Mouse (Mus musculus) gastrocnemius, postnatal 36 days (tissue): Measurements from ENCODE around the gene Pfkp. TPM values are rescaled to one million over a fixed set of nuclear protein-coding genes. Genes with fewer than 3 reads are reported as not detected.

Source experiments
- DNase-seq, 2 experiments: peaks; one replicate each; pipeline ENCODE4 v3.0.0; 2022
- intact Hi-C: fragments of 180-260 bp; cut with DNase I; formaldehyde crosslinking; loops from one replicate; pipeline ENCODE4 v1.15.1; 2025
- total RNA-seq, 2 experiments: library from RNA; stranded (reverse); gene quantifications; 2 replicates each; pipeline ENCODE4 v1.2.3; 2021

The Pfkp gene
- total RNA-seq, 2 experiments from 2014 or later: 3.5 to 5.4 TPM

DNA sequence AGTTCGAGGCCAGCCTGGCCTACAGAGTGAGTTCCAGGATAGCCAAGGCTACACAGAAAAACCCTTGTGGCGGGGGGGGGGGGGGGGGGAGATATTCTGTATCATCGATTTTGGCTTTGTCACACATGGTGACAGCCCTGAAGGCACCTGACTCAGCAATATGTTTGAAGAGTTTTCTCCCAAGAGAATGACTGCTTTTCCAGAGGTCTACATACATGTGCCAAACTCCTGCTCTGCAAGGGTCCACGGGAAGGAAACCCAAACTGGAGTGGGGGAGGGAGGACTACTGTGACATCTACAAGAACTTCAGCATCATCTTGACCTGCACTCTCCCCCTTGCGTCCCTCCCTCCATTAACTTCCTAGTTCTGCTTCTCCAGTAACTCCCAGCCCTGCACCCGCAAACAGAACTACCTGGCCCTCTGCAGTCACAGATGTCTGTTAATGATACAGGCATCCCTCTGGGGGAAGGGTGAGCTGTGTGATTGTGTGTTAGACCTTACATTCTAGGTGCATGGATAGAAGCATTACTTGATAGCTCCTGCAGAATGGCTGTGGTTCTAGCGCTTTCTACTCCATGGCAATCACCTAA lies 10.9 kb downstream of the Pfkp start:
- intact Hi-C loops: no loop called here

DNA sequence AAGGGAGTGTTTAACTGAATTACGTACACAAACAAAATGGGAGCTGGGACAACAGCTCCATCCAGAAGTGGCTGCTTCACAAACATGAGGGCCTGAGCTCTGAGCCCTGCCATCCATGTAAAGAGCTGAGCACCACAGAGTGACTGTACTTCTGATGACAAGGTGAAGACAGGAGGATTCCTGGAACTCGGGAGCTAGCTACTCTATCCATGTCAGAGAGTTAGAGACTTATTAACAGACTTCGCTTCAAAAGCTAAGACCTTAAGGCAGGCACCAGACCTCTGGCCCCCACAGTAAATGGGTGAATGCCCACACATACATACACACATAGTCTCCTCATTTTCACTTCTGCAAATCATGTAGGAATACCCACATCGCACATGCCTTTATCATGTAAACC lies 11.6 kb downstream of the Pfkp start:
- no peak for DNase-seq
- intact Hi-C loops: no loop called here

More for the DNA sequence above, 10.9 kb downstream of the Pfkp start:
- DNase-seq: no peak

DNA sequence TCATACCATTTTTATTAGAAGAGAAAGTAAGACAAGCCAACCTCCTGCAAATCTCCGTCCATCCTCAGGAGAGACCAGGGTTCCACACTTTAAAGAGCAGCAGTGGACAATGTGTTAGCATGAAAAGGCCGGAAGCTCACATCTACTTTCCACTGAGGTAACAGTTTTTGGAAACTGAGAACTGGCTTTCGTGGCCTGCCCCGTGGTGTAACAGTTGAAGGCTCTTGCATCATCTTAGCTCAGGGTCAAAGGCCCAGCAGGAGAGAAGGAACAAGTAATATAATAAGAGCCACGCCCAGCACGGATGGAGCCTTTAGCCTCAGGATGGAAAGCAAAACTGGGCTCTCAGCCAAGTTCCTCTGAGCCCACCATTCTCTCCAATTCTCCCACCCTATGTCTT lies 12.1 kb downstream of the Pfkp start:
- intact Hi-C loops: no loop called here
- no peak for DNase-seq

DNA sequence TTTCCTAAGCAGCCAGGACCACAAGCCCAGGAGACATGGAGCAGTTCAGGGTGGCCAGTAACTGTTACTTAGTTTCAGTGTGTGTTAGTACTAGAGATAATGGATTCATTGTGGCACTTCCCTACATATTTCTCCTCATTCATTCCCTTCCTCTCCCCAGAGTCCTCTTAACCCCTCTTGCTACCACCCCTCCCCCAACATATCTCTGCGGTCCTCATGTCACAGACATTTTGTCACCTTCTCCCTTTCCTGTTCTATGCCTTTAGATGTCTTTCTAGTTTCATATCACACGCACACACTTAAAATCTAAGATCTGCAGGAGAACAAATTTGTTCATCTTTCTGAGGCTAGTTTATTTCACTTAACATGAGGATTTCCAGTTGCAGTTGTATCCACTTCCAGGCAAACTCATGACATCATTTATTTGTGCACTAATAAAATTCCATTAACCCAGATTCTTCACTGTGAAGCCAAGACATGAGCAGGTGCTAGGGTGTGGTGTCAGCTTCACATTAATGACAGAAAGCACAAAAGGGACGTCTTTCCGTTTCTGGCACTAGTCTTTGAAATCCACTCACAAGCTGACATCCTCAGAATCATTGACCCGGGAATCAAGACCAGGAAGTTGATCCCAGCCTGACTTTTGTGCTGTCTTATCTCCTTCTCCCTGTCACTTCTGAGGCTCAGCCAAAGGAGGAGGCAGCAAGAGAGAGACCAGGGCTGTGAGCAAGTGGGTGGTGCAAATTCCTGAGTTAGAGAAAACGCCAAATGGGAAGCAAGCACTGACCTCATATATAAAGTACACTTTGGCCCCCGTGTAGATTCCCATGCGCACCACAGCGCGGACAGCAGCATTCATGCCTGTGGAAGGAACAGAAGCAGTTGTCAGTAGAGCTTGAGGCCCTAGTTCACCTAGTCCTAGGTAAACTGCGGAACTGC lies 13.2 kb downstream of the Pfkp start:
- intact Hi-C loops: no loop called here
- DNase-seq: no peak

DNA sequence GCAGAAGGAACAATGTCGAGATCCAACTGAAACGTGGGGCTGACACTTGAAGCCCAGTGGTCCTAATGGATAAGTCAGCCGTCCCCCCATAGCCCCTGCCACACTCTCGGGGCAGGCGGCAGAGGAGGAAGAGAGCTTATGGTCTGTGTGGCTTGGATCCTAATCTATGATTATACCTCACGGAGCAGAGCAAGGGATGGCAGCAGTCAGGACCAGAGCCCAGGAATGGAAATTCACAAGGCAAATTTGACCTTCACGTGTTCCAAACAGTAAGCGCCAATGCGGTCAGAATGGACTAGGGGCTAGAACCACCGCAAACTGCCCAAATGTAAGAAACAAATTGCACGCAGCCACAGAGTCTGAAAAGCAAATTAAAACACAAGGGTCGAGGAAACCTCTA lies 14.5 kb downstream of the Pfkp start:
- no peak for DNase-seq
- intact Hi-C loops: no loop called here

DNA sequence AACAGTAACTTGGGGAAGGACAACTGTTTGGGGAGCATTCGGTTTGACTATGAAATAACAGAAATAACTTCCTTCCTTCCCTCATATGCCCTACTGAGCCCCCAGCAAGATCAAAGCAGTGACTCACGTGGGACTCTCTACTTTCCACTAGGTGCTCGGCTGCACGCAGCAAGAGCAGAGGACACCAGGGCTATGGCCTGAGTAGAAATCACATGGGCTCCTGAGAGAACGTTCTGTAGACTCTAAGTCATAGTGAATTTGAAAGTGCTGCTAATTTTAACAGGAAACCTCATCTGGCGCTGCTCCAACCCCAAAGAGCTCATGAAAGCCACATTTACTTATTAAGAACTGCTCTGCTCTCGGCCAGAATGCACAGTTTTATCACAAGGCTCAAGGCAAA lies 15.1 kb downstream of the Pfkp start:
- intact Hi-C loops: no loop called here

DNA sequence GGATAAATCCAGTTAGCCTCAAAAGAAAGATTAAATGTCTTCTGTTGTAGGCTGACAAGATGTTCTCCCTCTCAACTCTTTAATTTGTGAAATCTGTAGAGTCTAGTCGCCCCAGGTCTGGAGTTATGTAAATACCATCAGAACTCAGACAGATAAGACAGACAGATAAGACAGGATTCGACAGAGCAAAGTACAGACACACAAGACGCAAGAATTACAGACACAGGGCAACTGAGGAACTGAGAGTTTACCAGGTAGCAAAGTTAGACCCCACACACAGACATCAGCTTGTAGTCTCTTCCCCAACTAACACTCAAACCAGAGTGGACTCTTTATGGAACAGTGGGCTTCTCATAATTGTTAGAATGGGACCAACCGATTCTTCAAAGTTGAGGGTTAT lies 15.6 kb downstream of the Pfkp start:
- intact Hi-C loops: no loop called here
- DNase-seq: no peak

More for the DNA sequence above, 15.1 kb downstream of the Pfkp start:
- DNase-seq: no peak

DNA sequence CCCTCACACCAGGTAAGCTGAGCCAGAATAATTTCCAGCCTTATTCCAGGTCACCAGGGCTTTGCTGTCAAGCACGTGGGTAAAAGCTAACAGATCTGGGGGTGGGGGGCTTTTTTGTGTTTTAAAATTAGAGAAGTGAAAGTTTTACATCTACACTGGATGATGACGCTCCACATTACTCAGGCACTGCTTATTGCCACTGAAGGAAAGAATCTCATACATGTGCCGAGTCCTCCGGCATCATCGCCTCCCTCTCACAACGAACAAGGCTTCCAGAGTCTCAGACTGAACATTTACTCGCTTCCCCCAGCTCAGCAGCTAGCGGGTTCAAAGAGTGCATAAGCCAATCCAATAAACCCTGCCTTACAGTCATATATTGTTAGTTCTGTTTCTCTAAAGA lies 16.1 kb downstream of the Pfkp start:
- intact Hi-C loops: no loop called here
- DNase-seq: no peak

DNA sequence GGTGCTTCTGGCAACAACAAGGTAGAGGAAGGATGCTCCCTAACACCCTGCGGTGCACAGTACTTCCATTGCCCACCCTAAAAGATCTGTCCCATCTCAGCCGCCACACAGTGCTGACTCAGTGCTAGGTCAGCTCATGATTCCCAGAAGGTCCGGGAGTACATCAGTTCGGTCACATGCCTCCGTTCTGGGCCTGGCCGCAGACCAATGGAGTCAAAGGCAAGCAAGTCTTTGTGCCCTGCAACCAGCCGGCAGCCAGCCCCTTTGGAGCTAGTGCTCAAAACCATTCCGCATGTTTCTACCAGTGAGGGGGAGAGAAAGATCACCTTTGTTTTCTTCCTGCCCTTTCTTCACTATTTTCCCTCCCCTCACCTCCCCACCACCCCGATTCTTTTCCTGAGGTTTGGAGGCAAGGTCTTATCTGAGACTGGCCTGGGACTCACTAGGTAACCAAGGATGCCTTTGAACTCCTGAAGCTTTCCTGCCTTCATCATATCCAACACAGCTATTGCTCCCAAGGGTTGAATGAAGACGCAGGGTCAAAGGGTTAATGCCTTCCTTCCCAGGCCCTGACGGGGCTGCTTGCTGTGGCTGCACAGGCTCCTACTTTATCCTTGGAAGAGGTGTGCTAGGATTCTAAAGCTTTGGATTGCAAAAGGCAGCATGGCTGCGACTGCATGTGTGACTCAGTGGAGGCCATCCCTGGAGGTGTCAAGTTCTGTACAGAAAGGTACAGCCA lies 16.6 kb downstream of the Pfkp start:
- DNase-seq: no peak

DNA sequence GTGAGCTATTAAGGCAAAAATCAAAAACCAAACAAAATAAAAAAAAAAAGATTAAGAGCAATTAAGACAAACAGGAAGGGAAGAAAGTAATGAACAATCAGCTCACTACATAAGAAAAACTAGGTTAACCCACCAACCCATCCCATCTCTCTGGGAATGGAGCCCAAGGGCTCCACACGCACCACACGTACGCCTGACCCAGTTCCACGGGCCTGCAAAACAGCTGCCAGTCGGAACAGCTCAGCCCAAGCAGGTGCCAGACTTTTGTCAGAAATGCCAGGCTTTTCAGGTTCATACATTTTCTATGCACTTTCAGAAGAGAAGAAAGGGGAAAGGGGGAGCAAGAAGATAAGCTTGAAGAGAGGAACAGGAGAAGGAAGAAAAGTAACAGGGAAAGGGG lies 17.9 kb downstream of the Pfkp start:
- intact Hi-C loops: no loop called here
- DNase-seq: no peak

More for the DNA sequence above, 16.6 kb downstream of the Pfkp start:
- intact Hi-C loops: no loop called here

DNA sequence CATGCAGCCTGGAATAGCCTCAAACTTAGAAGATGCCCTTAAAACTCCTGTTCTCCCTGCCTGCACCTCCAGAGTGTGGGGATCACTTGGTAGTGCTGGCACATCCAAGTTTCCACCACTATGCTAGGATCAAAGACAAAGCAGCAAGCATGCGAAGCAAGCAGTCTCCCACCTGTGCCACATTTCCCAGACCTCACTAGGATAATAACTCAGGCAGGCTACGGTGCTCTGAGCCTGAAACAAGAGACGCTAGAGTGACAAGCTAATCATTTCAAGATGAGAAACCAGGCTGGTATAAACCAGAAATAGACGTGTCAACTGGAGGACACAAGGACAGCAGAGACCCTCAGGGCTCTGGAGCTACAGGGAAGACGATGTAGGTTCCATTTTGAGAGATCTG lies 18.6 kb downstream of the Pfkp start:
- intact Hi-C loops: no loop called here
- DNase-seq: no peak

DNA sequence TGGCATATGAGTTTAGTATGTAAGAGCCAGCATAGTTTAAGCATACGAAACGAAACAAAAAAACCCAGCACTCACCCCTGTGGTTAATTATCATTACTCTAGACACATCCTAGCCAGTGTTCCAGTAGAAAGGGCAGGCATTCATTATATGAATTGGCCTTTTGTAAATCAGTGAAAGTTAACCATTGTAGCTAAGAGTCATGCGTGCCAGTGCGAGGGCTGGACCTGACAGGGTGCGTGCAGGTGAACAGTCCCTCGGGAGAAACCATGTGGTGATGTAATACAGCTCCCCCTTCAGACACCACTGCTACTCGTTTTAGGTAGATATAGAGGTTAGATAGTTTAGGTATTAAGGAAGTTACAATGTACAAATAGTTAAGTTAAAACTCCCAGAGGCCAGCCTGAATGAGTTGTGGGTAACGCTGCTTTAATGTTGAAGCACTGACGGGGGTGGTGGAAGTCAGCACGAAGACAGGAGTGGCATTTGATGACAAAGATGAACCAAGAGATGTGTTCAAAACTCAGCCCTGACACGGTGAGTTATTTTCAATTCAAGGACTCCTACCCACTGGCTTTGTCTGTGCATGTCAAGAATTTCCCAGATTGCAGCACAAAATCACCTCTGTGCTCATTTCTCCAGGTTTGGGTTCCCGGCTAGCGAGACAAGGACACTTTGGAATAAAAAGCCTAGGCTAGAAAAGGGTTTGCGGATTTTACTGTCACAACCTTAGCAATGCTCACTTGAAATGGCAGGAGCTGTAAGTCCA lies 19.4 kb downstream of the Pfkp start:
- intact Hi-C loops: no loop called here
- no peak for DNase-seq

DNA sequence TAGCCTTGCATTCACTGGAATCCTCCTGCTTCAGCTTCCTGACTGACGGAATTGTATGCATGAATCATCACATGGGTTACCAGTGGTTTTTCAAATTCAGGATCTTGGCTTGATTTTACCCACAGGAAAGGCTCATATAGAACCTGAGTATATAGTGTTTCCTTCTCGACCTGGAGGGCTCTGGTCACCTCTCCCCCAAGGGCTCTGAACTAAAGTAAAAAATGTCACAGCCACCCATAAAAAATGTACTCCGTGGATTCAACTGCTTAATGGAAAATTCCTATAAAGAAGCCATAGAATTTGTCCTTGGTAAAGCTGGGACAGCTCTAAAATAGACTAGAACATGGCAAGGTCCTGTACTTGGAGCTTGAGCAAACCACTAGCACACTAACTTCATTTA lies 20.3 kb downstream of the Pfkp start:
- no peak for DNase-seq
- intact Hi-C loops: no loop called here

DNA sequence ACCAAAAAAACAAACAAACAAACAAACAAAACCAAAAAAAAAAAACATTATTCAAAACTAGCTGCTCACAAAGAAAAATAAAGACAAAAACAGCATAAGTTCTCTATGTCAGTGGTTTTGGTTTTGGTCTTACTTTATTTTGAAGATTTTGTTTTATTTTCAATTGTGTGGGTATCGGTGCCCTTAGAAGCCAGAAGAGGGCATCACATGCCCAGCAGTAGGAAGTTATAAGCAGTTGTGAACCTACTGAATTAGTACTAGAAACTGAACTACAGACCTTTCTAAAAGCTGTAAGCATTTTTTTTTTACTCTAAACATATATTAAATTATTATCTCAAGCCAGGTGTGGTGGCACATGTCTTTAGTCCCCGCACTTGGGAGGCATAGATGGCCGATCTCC lies 21.2 kb downstream of the Pfkp start:
- DNase-seq: no peak
- intact Hi-C loops: no loop called here

DNA sequence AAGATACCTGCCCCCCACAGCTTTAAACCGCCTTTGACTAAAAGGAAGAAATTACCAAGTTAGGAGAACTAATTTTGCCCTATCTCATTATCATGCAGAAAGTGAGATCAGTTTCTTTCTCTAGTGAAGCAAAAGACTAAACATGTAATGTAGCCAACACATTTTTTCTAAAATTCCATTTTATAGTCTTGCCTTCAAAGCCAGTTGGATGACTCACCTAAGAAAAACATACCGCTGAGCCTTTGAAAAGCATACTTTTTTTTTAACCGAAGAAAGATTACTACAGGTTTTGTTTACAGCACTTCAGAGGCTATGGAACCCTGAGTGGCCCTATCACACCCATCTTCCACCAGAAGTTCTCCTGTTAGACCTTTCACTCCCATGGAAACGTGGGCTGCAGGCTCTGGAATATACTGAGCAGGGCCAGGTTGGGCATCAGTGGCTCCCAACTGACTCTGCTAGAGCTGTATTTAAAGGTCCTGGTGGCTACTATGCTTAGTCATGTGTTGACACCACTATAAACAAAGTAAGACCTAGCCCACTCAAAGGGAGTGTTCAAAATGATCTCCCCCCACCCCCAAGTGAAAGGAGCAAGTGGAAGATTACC lies 22.0 kb downstream of the Pfkp start:
- no peak for DNase-seq
- intact Hi-C loops: no loop called here

DNA sequence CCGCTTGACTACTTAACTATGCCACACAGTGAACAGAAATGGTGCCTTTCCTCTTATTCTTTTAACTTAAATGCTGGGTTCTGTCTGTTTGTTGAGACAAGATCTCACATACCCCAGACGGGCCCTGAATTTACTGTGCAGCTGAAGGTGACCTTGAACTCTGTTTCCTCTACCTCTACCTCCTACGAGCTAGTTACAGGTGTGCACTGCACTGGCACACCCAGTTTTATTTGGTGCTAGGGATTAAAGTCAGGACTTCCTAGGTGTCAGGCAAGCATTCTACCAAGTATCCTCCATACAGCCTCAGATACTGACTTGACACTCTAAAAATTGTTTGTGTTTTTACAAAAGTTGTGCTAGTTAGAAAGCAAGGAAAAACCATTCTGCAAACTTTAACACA lies 22.6 kb downstream of the Pfkp start:
- intact Hi-C loops: no loop called here
- DNase-seq: no peak

DNA sequence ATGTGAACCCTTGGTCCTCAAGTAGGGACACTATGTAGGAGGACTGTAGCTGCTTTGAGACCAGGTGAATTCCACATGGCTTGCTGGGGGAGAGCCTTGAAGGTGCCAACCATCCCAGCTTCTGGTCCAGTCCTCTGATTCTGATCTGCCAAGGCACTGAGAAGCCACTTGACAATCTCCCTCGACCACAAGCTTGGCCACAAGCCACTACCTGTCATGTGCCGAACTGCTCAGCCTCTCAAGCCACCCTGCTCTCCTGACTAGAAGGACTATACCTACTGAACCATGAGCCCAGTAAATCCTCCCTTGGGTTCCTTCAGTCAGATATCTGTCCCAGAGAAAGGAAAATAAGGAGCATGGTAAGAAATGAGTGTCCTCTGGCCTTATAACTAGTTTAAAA lies 24.0 kb downstream of the Pfkp start:
- DNase-seq: no peak
- intact Hi-C loops: no loop called here

DNA sequence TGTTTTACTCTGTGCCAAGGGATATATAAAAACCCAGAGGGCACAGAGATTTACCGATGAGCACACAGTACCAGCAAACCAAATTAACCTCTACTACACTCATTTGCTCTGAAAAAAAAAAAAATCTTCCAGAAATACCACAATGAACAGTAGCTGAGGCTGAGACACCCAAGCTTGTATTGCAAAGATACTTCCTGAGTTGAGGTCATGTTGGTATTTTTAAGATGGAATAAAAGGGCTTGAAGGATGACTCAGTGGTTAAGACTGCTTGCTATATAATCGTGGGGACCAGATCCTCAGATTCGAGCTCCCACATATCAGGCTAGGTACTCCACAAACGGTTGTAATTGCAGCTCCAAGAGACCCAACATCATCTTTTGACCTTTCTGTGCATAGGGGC lies 24.5 kb downstream of the Pfkp start:
- no peak for DNase-seq
- intact Hi-C loops: no loop called here

DNA sequence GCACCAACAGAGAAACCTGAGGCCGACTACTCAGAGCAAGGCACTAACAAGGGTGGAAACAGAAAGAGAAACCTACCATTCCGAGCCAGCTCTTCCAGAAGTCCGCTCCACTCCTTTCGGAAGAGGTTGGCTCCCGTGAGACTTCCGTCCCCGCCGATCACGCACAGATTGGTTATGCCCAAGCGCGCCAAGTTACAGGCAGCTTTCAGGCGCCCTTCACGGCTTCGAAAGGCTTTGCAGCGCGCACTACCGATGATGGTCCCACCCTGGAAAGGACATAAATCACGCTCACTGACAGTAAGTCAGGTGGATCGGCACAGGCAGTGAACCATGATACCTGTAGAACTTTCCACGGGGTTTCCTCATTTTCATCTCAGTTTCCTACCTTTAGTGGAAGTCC lies 26.7 kb downstream of the Pfkp start:
- intact Hi-C loops: no loop called here
- no peak for DNase-seq

DNA sequence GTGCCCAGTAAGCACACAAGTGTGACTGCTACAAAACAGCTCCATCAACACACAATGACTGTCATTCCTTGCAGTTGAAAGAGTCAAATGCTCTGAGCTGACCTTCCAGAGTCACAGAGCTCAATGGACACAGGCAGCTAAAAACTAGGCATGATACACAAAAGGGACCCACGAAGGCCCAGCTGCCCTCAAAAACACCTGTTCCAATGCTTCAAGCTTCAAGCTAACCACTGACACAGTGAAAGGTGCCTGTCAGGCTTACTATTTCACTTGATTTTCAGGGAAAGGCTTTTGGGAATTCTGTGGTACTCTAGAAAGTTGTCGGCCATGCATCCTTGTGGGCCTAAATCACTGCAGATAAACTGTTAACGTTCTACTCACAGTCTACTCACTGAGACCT lies 28.3 kb downstream of the Pfkp start:
- DNase-seq: no peak
- intact Hi-C loops: no loop called here
